Mouse (Mus musculus) forebrain, postnatal 0 days (tissue): Measurements from ENCODE around the gene Inpp5e. TPM values are rescaled to one million over a fixed set of nuclear protein-coding genes. Genes with fewer than 3 reads are reported as not detected.

Source experiments
- ATAC-seq: fragments of 200-750 bp; cut with Nextera tagmentation; 2 replicates; pipeline ENCODE4 v1.8.0; 2017; ENCODE audit warnings: mild to moderate bottlenecking, moderate library complexity
- DNase-seq: peaks from one replicate; pipeline ENCODE4 v3.0.0-alpha.2; 2015
- H3K27ac ChIP-seq: fragments of 300-500 bp; sonication (generic); 2 replicates; pipeline ENCODE4 v1.5.1; 2014; ENCODE audit warnings: low read depth, mild to moderate bottlenecking, antibody characterized with exemption, low read length, moderate library complexity, mixed read lengths
- H3K27me3 ChIP-seq: fragments of 300-500 bp; sonication (generic); 2 replicates; pipeline ENCODE4 v1.6.1; 2014; ENCODE audit warnings: mild to moderate bottlenecking, low read length, mixed read lengths; ENCODE audit not compliant: insufficient read depth
- H3K36me3 ChIP-seq: fragments of 300-500 bp; sonication (generic); 2 replicates; pipeline ENCODE4 v1.6.1; 2014; ENCODE audit warnings: mild to moderate bottlenecking, moderate library complexity; ENCODE audit not compliant: insufficient read depth
- H3K4me1 ChIP-seq: fragments of 300-500 bp; sonication (generic); 2 replicates; pipeline ENCODE4 v1.6.1; 2014; ENCODE audit warnings: antibody characterized with exemption; ENCODE audit not compliant: insufficient read depth
- H3K4me2 ChIP-seq: fragments of 300-500 bp; sonication (generic); 2 replicates; pipeline ENCODE4 v1.6.1; 2014; ENCODE audit warnings: low read depth, mild to moderate bottlenecking, moderate library complexity
- H3K4me3 ChIP-seq: fragments of 300-500 bp; sonication (generic); 2 replicates; pipeline ENCODE4 v1.5.1; 2014; ENCODE audit warnings: low read depth, low read length, mixed read lengths
- H3K9ac ChIP-seq: fragments of 300-500 bp; sonication (generic); 2 replicates; pipeline ENCODE4 v1.6.1; 2014; ENCODE audit warnings: mild to moderate bottlenecking
- H3K9me3 ChIP-seq: fragments of 300-500 bp; sonication (generic); 2 replicates; pipeline ENCODE4 v1.6.1; 2016; ENCODE audit warnings: low read length
- CTCF ChIP-seq: sonication (generic); IDR thresholded peaks from 2 replicates; pipeline ENCODE4 v1.5.1; 2016; ENCODE audit warnings: antibody characterized with exemption, control low read depth, low read depth
- WGBS: fragments of 180-500 bp; shearing (Covaris S2); extraction: QIAGEN DNeasy Blood & Tissue Kit; methylation state at CpG from one replicate; pipeline ENCODE4 v1.1.7; 2014; 5-methylcytosine and 5-hydroxymethylcytosine counted together
- polyA plus RNA-seq: library from polyadenylated mRNA; unstranded; fragments of >200 nt; fragmentation: Nextera tagmentation; extraction: Ambion mirVana; gene quantifications from 2 replicates; pipeline ENCODE4 v1.2.1, GENCODE M21; 2015
- total RNA-seq: library from RNA; depleted of rRNA; stranded (reverse); fragments of >200 nt; gene quantifications from 2 replicates; pipeline ENCODE4 v1.2.3, GENCODE M21; 2014

The Inpp5e gene
- total and polyA plus RNA-seq, 2 experiments from 2014 or later = 12.6 to 26.6 TPM

DNA sequence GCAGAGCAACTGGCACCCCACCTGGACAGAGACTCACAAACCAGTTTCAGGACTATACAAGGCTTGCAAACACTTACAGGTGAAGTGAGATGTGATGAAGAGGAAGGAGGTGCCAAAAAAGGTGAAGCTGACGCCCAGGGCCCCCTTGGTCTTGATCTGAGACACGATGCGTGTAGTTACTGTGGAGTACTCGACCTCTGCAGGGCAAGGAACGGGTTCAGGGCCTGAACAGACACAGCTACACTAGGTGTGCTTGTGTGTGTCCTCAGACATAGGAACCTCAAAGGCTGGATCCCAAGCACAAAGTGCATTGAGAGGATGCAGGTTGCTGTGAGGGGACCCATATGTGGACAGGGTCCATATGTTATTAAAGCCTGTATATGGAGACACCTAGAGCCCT, 8.7 kb downstream of the Inpp5e start:
- Histone ChIP-seq H3K9ac (no peak overlapping the region), H3K4me2 (no peak overlapping the region), H3K4me1 (no peaks in the 10 kb centered on the region), H3K27ac (no peak overlapping the region), H3K36me3 (peaks cover 70% of the 10 kb centered on the region), H3K27me3 (no peaks in the 10 kb centered on the region), H3K9me3 (no peaks in the 10 kb centered on the region), H3K4me3 (no peak overlapping the region)
- ATAC-seq (no peak), DNase-seq (no peak)
- no peak for TF ChIP-seq CTCF
- WGBS = 87% methylated on average over 5 of the region's 5 CpGs

DNA sequence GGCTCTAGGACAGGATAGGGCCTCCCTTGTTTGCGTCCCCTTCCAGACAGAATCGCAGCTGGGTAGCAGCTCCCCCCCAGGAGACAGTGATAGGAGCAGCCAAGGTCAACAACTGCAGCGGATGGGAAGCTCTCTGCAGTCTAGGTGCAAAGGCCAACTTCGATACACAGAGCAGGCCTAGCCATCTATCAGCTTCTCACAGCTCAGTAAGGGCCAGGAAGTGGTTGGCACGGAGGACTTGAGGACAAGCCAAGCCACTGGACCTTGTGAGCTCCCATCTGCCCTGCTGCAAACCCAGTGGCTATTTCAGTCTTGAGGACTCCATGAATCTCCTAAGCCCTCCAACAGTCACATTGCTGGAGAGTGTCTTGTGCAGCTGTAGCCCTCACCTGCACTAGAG, 9.4 kb downstream of the Inpp5e start:
- no peak for TF ChIP-seq CTCF

DNA sequence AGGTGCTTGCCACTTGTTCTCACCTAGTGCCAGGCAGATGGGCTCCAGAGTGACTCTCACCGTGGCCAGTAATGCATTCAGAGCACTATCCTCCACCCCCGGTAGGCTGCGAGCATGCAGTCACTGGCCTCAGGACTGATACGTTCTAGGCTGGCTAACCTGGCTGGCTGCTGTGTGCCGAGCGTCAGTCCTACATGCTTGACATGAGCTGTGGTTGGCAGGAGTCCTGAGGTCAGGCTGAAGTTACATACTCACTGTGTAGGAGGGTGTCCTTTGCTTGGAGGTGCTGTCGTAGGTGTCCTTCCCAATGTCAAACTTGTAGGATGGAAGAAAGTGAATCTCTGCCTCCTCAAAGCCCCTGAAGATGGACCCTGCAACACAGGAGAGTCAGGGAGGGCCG, 10.0 kb downstream of the Inpp5e start:
- ATAC-seq (no peak), DNase-seq (no peak)
- Histone ChIP-seq H3K4me1 (no peaks in the 10 kb centered on the region), H3K27me3 (no peaks in the 10 kb centered on the region), H3K27ac (no peak overlapping the region), H3K4me2 (no peak overlapping the region), H3K9me3 (no peaks in the 10 kb centered on the region), H3K4me3 (no peak overlapping the region), H3K36me3 (peaks cover 82% of the 10 kb centered on the region), H3K9ac (no peak overlapping the region)
- no peak for TF ChIP-seq CTCF
- WGBS = 87% methylated on average over 8 of the region's 8 CpGs

More for the DNA sequence above, 9.4 kb downstream of the Inpp5e start:
- Histone ChIP-seq H3K9ac (no peak overlapping the region), H3K27ac (no peak overlapping the region), H3K9me3 (no peaks in the 10 kb centered on the region), H3K36me3 (peaks cover 77% of the 10 kb centered on the region), H3K4me3 (no peak overlapping the region), H3K4me2 (no peak overlapping the region), H3K27me3 (no peaks in the 10 kb centered on the region), H3K4me1 (no peaks in the 10 kb centered on the region)
- DNase-seq = no peak
- ATAC-seq = no peak
- 82% methylated on average over 5 of the region's 5 CpGs for WGBS

DNA sequence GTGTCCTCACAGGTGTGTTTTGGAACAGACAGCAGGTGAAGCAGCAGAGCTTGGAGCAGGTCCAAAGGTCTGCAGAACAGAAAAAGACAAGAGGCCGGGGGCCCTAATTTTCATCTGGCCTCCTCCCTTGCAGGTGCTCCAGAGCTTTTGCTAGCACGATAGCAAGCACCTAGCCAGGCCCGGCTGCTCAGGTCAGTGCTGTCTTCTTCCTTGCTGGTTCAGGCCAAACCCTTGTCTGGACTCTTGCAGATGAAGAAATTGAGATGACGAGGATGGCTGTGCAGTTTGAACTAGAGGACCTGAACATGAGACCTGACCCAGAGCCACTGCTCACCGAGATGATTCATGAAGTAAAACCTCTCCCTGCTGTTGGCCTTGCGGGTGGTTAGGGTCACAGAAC, 17.4 kb downstream of the Inpp5e start:
- Histone ChIP-seq H3K4me3 (no peak overlapping the region), H3K4me2 (no peak overlapping the region), H3K9me3 (no peaks in the 10 kb centered on the region), H3K9ac (no peak overlapping the region), H3K27ac (no peak overlapping the region), H3K36me3 (peaks cover 63% of the 10 kb centered on the region), H3K4me1 (peaks cover 14% of the 10 kb centered on the region; the same call in 1 of the 2 replicates), H3K27me3 (no peaks in the 10 kb centered on the region)
- ATAC-seq (no peak), DNase-seq (no peak)
- no peak for TF ChIP-seq CTCF
- 88% methylated on average over 6 of the region's 6 CpGs for WGBS

DNA sequence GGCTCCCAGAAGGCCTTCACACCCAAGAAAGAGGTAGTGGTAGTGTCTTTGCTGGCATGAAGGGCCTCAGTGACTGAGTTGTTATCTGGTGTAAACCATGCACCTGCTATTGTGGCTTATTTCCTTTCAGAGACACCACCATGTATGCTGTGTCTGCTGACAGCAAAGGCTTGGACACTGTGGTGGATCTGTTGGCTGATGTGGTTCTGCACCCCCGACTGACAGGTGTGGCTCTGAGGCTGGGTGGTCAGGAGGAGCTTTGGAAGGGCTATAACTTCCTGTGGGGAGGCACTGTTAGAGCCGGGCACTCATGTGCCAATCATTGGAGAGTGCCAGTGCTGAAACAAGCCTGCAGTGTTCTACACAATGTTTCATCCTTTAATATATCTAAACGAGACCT, 18.0 kb downstream of the Inpp5e start:
- no peak overlapping the region for H3K9ac ChIP-seq
- no peaks in the 10 kb centered on the region for H3K9me3 ChIP-seq
- H3K4me3 ChIP-seq = no peak overlapping the region
- H3K4me2 ChIP-seq = no peak overlapping the region
- H3K36me3 ChIP-seq = peaks cover 63% of the 10 kb centered on the region
- TF ChIP-seq CTCF = no peak
- ATAC-seq (no peak), DNase-seq (no peak)
- 83% methylated on average over 3 of the region's 3 CpGs for WGBS
- H3K27me3 ChIP-seq = no peaks in the 10 kb centered on the region
- H3K4me1 ChIP-seq = peaks cover 14% of the 10 kb centered on the region; the same call in 1 of the 2 replicates
- H3K27ac ChIP-seq = no peak overlapping the region

DNA sequence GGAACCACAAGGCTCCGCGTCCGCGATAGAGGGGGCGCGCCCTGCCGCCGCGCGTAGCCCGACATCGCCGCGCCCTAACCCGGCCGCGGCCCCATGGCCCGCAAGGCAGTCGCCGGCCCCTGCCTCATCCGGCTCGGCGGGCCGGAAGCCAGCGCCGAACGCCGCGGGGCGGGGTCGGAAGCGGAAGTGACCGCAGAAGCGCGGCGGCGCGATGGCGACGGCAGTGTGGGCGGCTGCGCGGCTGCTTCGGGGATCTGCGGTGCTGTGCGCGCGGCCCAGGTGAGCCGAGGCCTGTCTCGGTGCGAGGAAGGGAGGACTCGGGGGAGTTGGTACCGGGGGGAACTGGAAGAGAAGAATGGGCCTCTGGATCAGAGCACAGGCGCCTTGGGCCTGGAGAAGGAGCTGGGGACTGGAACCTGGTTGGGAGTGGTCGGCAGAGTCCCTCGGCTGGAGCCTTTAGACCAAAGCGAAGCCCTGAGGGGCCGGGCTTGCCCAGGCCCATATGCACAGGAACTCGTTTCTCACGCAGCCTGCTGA, 19.8 kb downstream of the Inpp5e start, which contains the start of the genes Entr1 and Pmpca:
Gene Entr1, minus strand, starts transcription at position 163 of the 537 bp plus-strand sequence.
Gene Pmpca, plus strand, starts transcription at position 186 of the 537 bp plus-strand sequence.
- ATAC-seq = peak; percentile 94
- peak; percentile 92 for DNase-seq
- Histone ChIP-seq H3K9me3 (no peaks in the 10 kb centered on the region), H3K36me3 (peaks cover 62% of the 10 kb centered on the region), H3K4me1 (peaks cover 14% of the 10 kb centered on the region; the same call in 1 of the 2 replicates), H3K27ac (peak within 1 kb of the TSS; percentile 78), H3K9ac (peak within 1 kb of the TSS; percentile 78), H3K4me2 (peak within 1 kb of the TSS; percentile 98), H3K27me3 (no peaks in the 10 kb centered on the region), H3K4me3 (peak within 1 kb of the TSS; percentile 93)
- under 1% methylated on average over 57 of the region's 60 CpGs for WGBS
- TF ChIP-seq CTCF = no peak

DNA sequence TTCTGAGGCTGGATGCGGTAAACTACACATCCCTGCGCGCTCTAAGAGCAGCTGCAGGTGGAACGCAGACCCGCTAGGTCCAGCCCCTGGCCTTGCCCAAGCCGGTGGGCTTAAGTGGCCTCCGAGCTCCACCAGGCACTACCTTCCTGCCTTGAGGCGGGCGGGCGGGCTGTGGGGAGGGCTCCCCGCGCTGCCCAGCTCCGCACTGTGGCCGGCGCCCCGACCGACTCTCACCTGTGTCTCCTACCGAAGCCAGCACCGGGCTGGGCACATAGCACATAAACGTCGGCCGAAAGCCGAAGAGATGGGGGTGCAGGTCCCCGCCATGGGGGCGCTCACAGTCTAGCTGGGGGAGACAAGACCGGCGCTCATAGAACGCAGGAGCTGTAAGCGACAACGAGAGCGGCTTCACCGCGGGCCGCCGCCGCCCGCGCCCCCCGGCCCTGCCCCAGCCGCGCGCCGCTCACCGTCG, 20.3 kb downstream of the Inpp5e start:
- WGBS = 1% methylated on average over 45 of the region's 45 CpGs
- DNase-seq (no peak), ATAC-seq (peak; percentile 62)
- TF ChIP-seq CTCF = no peak
- Histone ChIP-seq H3K4me2 (peak overlapping the region; percentile 98), H3K9ac (peak overlapping the region; percentile 78), H3K4me1 (peaks cover 14% of the 10 kb centered on the region; the same call in 1 of the 2 replicates), H3K27me3 (no peaks in the 10 kb centered on the region), H3K9me3 (no peaks in the 10 kb centered on the region), H3K36me3 (peaks cover 66% of the 10 kb centered on the region), H3K4me3 (peak overlapping the region; percentile 93), H3K27ac (peak overlapping the region; percentile 78)
